Mouse (Mus musculus) ES-Bruce4 (cell line): ENCODE results near the gene Wars. TPM values are rescaled to one million over a fixed set of nuclear protein-coding genes. Genes with fewer than 3 reads are reported as not detected.

ENCODE experiments used
- H3K27ac ChIP-seq: 2 replicates; pipeline ENCODE4 v1.5.1; 2012; ENCODE audit warnings: low read length, inconsistent platforms; ENCODE audit not compliant: insufficient read depth
- H3K27me3 ChIP-seq: 2 replicates; pipeline ENCODE4 v1.6.1; 2012; ENCODE audit warnings: mild to moderate bottlenecking, low read length, inconsistent platforms; ENCODE audit not compliant: control insufficient read depth, poor library complexity, insufficient read depth, severe bottlenecking
- H3K36me3 ChIP-seq: 2 replicates; pipeline ENCODE4 v1.6.1; 2012; ENCODE audit warnings: inconsistent platforms, mild to moderate bottlenecking, low read length, moderate library complexity; ENCODE audit not compliant: control insufficient read depth, poor library complexity, insufficient read depth, severe bottlenecking
- H3K4me1 ChIP-seq: one replicate; pipeline ENCODE4 v1.8.1; 2011; ENCODE audit warnings: low read length; ENCODE audit not compliant: control insufficient read depth, insufficient read depth
- H3K4me3 ChIP-seq: 2 replicates; pipeline ENCODE4 v1.5.1; 2011; ENCODE audit warnings: low read depth, mild to moderate bottlenecking, low read length
- H3K9ac ChIP-seq: 2 replicates; pipeline ENCODE4 v1.6.1; 2012; ENCODE audit warnings: low read depth, mild to moderate bottlenecking, inconsistent platforms; ENCODE audit not compliant: poor library complexity, severe bottlenecking
- H3K9me3 ChIP-seq: replicated peaks from 2 replicates; pipeline ENCODE4 v1.6.1; 2012; ENCODE audit warnings: mild to moderate bottlenecking, low read length, inconsistent platforms; ENCODE audit not compliant: control insufficient read depth, poor library complexity, insufficient read depth, severe bottlenecking
- CTCF ChIP-seq: IDR thresholded peaks from one replicate; pipeline ENCODE4 v1.8.1; 2011; ENCODE audit warnings: low read depth, low read length
- EP300 ChIP-seq: IDR thresholded peaks from 2 replicates; pipeline ENCODE4 v1.6.1; 2011; ENCODE audit warnings: low read depth, low read length; ENCODE audit not compliant: insufficient read depth
- POLR2A ChIP-seq: IDR thresholded peaks from one replicate; pipeline ENCODE4 v1.8.1; 2011; ENCODE audit warnings: low read length; ENCODE audit not compliant: insufficient read depth
- polyA plus RNA-seq: library from polyadenylated mRNA; stranded (reverse); fragments of >200 nt; gene quantifications from 2 replicates; pipeline ENCODE4 v1.2.4, GENCODE M21; 2011; ENCODE audit warnings: low read depth; ENCODE audit not compliant: missing spikeins, insufficient read depth, insufficient read length

Wars gene
- polyA plus RNA-seq, 1 experiment: 68.0 TPM

GRCm38 (mm10) chr12:108825561-108826224, 68.3 kb downstream of the Wars start:
- Histone ChIP-seq H3K27ac (no peak overlapping the region), H3K9ac (no peak overlapping the region), H3K9me3 (no peaks in the 10 kb centered on the region), H3K4me3 (no peak overlapping the region), H3K36me3 (no peaks in the 10 kb centered on the region), H3K27me3 (no peaks in the 10 kb centered on the region), H3K4me1 (no peaks in the 10 kb centered on the region)
- no peak for TF ChIP-seq EP300
- no peak for TF ChIP-seq CTCF
- no peak for TF ChIP-seq POLR2A

GRCm38 (mm10) chr12:108824225-108824874, 69.6 kb downstream of the Wars start:
- no peaks in the 10 kb centered on the region for H3K27me3 ChIP-seq
- H3K36me3 ChIP-seq: no peaks in the 10 kb centered on the region
- TF ChIP-seq EP300 (no peak), CTCF (no peak), POLR2A (no peak)
- no peaks in the 10 kb centered on the region for H3K4me1 ChIP-seq
- no peak overlapping the region for H3K9ac ChIP-seq
- no peaks in the 10 kb centered on the region for H3K9me3 ChIP-seq
- no peak overlapping the region for H3K4me3 ChIP-seq
- no peak overlapping the region for H3K27ac ChIP-seq

- no peak for TF ChIP-seq CTCF
- no peak for TF ChIP-seq POLR2A
- no peak for TF ChIP-seq EP300
- no peaks in the 10 kb centered on the region for H3K9me3 ChIP-seq
- no peaks in the 10 kb centered on the region for H3K36me3 ChIP-seq
Measured at GRCm38 (mm10) chr12:108823036-108823435, 70.9 kb downstream of the Wars start.

GRCm38 (mm10) chr12:108820461-108820860, 73.5 kb downstream of the Wars start:
- H3K27ac ChIP-seq: no peak overlapping the region
- no peaks in the 10 kb centered on the region for H3K4me1 ChIP-seq
- H3K4me3 ChIP-seq: no peak overlapping the region
- H3K9ac ChIP-seq: no peak overlapping the region
- no peaks in the 10 kb centered on the region for H3K9me3 ChIP-seq
- H3K36me3 ChIP-seq: peaks cover 10% of the 10 kb centered on the region
- H3K27me3 ChIP-seq: no peaks in the 10 kb centered on the region
- TF ChIP-seq EP300: no peak
- no peak for TF ChIP-seq CTCF
- no peak for TF ChIP-seq POLR2A

More at GRCm38 (mm10) chr12:108823036-108823435, 70.9 kb downstream of the Wars start:
- Histone ChIP-seq H3K4me1 (no peaks in the 10 kb centered on the region), H3K27me3 (no peaks in the 10 kb centered on the region), H3K4me3 (no peak overlapping the region), H3K27ac (no peak overlapping the region), H3K9ac (no peak overlapping the region)

GRCm38 (mm10) chr12:108816569-108816968, 77.4 kb downstream of the Wars start:
- H3K4me1 ChIP-seq: no peaks in the 10 kb centered on the region
- no peaks in the 10 kb centered on the region for H3K27me3 ChIP-seq
- H3K36me3 ChIP-seq: peaks cover 38% of the 10 kb centered on the region
- no peaks in the 10 kb centered on the region for H3K9me3 ChIP-seq
- H3K4me3 ChIP-seq: no peak overlapping the region
- TF ChIP-seq POLR2A: no peak
- TF ChIP-seq CTCF: no peak
- no peak for TF ChIP-seq EP300
- H3K9ac ChIP-seq: no peak overlapping the region
- no peak overlapping the region for H3K27ac ChIP-seq

- no peaks in the 10 kb centered on the region for H3K9me3 ChIP-seq
- H3K4me3 ChIP-seq: no peak overlapping the region
- no peaks in the 10 kb centered on the region for H3K27me3 ChIP-seq
- H3K9ac ChIP-seq: no peak overlapping the region
- peaks cover 47% of the 10 kb centered on the region for H3K36me3 ChIP-seq
- H3K4me1 ChIP-seq: no peaks in the 10 kb centered on the region
- no peak overlapping the region for H3K27ac ChIP-seq
- TF ChIP-seq EP300 (no peak), POLR2A (no peak), CTCF (no peak)
Measured at GRCm38 (mm10) chr12:108814470-108814869, 79.5 kb downstream of the Wars start.
